Mouse (Mus musculus) adrenal gland, postnatal 14 days (tissue): ENCODE measurements at regions not wholly inside any gene's neighbourhood (a gene's known extent, or its start where the extent isn't known, plus 50 kb on each side); places are given as distances from the start of the nearest gene placed in this dataset.

Experiments used
- DNase-seq: peaks from one replicate; pipeline ENCODE4 v3.0.0; 2021; ENCODE audit warnings: mixed read lengths
- microRNA-seq, 2 experiments: library from miRNA; unstranded; fragments of <30 nt; microRNA quantifications; one replicate each; pipeline ENCODE4 v1.2.0; 2021

DNA sequence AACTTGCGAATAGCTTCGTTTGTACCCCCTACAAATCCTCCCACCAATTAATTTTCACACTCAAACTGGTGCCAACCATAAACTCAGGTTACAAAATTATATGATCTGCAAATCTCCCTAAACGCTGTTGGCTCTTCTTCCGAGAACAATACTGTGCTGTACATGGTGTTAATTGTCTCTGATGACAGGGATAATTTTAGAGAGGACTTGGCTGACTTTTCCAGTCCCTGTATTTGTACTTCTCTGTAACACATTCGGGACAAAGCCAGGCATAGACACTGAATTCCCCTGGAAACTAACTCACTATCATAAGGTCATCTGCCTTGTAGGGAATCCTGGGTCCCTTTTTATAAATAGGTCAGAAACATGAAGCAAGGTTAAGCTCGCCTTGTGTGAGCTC lies 442.4 kb downstream of the Ppargc1a start:
- DNase-seq = no peak

DNA sequence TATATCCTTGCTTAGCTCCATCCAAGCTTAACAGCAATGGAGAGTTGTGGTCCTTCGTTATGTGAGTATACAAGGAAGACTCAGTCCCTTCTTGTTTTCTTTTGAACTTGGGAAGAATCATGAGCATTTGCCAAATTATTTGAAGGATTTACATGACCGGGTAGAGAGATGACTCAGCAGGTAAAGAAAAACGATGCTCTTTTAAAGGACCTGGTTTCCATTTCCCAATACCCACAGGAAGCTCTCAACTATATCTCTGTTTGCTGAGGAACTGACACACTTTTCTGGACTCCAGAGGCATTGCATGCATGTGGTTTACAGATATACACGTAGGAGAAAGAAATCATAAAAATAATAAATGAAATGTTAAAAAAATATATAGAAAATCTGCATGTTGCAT lies 457.5 kb downstream of the Ppargc1a start:
- DNase-seq = no peak

DNA sequence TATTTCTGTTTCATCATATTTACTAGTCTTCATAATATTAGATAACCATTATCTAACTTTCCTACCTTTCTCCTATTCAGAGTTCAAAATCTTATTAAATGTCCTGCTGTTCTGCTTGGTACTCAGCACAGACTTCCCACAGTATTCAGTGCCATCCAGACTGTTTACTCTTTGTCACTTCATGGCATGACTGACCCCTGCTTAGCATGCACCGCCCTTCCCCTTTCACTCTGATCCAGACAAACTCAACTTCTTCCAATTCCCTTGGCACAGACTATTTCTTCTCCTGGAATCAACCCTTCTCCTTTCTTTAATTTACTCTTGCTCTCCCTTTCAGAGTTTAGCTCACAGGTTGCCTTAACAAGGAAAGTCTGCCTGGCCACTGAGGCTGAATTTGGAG lies 458.8 kb downstream of the Ppargc1a start:
- DNase-seq = no peak

DNA sequence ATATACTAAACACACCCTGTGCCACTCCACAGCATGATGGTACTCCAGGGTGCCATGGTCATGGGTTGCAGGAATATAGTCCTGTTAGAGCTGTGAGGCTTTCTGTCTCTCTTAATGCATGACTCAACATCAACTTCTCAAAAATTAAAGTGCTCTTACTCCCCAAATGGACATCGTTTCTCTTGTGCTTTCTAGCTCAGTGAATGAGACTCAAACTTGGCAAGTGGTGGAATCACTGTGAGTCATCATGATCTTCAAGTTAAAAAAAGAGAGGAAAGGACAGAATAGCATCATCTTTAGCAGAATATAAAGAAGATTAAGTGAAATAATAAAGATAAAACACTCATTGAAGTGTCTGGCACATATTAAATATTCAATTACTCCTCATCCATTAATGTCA lies 459.3 kb downstream of the Ppargc1a start:
- DNase-seq = no peak

DNA sequence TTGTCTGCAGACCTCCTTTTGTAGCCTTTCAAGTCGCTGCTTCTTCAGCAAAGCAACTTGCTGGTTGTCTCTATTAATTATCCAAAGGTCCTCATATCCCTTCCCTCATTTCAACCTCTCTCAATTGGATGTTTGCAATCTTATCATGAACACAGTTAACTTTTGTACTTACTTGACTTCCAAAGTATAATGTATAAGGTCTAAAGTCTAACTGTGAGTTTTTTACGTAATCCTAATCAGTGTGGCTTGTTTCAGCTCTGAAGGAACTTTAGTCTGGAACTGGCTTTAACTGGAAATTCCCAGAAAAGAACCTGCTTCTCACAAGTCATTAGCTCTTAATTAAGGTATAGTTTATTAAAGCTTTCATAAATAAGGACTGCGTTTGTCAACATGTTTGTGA lies 467.6 kb downstream of the Ppargc1a start:
- no peak for DNase-seq

DNA sequence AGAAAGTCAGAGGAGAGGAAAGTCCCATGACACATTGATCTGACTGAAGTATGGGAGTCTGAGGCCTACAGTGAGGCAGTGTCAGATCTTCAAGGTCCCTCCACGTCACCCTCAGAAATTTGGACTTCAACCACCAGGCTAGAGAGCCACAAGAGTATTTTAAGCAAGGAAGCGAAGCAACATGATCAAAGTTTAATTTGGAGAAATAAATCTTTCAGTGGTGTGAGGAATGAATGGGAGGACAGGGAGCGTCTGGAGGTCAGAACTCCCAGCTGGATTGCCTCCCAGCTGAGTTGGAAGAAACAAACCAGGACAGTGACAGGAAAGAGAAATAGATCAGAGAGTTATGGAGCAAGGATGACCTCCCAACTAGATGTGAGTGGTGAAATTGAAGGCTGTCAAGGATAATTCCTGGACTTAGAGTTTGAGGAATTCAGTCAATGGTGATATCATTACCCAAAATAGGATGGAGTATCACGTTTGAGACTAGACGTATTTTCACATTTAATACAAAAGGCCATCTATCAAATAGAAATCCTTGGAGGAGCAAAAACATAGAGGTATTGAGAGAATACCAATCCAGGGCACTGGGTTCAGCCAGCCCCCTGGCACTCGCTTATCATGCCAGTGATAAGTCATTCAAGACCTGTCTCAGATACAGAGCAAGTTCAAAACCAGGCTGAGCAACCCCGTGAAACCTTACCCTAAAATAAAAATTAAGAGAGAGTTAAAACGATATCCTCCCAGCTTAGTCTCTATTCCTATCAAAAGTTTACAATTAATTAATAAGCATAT lies 494.7 kb downstream of the Ppargc1a start:
- peak; percentile 32 for DNase-seq

DNA sequence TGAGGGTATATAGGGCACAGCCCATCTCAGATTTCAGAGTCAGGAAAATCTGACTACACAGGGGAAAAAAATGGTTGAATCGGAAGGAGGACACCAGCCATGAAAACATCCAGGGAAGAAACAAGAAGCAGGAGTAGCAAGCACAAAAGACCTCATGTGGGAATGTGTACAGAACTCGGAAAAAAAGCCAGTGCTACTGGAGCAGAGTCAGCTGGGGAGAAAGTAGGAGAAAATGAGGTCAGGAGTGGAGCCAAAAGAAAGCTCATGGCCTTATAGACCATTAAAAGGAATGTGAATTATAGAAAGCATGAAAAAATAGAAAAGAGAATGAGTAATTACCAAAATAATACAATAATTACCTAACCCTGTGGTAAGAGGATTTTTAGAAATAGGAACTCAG lies 495.4 kb downstream of the Ppargc1a start:
- DNase-seq = no peak

DNA sequence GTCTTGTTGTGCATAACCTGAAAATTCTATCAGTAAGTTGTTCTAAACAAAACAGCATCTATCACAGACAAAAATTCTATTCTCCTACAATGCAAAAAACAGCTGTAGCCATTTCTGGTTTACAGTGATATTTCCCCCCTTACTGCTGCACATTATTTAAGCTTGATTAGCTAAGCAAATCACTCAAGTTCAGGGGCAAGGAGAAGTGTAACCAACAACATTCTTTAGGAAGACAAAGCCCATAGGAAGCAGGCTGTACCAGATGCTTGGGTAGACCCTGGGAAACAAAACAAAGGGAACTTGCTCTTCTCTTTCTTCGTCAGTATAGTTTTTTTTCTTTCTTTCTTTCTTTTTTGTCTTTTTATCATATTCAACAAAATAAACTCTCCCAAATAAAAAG lies 497.9 kb downstream of the Ppargc1a start:
- DNase-seq = no peak

DNA sequence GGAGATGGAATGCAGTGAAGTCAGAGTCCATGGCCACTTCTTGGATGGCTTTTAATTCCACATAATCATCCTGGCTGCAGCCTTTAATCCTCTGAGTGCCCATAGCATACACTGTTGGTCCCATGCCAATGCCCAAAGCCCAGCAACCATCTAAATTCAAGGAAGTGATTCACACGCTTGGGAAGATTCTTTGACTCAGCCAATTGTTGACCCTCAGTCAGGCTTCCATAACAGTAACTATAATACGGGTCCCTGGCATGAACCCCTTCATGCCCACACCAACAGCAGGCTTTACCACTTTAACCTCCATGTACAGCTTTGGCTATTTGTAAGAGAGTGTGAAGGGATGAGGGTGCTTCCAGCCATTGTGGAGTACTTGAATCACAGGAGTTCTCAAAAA lies 521.7 kb downstream of the Ppargc1a start:
- DNase-seq = no peak

DNA sequence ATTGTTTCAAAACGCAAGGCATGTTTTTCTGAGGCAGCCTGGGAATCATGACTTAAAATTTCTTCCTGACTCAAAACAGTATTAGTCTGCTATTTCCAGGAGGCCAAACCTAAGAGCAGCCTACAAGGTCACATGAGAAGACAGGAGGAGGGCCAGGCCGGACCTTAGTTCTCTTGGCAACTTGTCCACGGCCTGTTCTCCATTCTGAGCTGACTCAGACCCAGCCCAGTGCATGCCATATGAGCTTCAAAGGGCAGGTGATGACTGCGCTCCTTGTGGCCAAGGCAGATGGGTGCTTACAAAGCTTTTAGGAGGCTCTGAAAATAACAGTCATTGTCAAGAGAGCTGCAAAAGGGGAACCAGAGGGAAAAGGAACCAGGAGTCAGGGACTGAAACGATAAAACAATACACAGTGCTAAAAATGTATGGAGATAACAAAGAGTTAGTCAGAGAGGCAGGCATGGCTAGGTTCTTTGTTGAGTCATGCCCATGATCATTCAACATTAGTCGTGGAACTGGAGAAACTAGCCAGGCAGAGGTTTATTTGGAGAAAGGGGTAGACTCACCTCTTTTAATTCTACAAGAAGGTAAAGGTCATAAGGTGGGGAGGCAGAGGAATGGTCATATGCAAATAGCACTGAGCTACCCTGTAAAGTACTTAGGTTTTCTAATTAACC lies 525.8 kb downstream of the Ppargc1a start:
- DNase-seq = peak; percentile 42

DNA sequence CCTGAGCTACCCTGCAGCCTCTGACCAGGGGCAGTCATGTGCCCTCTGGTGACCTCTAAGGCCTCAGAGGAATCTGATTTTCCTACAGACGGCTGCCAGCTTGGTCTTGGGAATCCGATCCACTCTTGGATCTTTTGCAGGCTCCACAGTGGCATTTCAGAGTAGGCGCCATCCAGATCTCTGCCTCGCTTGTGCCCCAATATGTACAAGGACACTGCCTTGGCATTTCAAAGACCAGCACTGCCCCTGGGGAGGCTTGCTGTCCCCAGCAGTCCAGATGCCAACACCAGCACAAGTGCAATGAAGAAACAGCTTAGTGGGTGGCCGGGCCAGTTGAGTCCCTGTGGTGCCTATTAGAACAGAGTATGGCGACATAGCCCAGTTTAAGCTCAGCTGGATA lies 526.6 kb downstream of the Ppargc1a start:
- DNase-seq = peak; percentile 77

DNA sequence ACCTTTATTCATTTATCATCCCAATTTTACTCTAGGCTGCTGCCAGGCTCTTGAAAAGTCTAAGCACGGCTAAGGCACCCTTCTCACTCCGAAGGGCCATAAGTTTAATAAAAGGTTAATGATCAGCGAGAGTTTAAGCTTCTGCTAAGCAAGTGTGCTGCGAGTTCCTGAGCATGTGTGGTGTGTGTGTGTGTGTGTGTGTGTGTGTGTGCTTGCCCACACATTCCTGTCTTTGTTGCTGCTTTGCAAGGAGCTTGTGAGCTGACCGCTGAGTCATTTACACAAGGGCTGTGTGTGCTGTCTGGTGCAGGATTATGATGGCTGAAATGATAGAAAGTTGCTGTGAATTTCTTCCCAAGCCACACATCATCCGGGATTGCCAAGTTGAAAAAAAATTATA lies 527.1 kb downstream of the Ppargc1a start:
- DNase-seq = no peak

DNA sequence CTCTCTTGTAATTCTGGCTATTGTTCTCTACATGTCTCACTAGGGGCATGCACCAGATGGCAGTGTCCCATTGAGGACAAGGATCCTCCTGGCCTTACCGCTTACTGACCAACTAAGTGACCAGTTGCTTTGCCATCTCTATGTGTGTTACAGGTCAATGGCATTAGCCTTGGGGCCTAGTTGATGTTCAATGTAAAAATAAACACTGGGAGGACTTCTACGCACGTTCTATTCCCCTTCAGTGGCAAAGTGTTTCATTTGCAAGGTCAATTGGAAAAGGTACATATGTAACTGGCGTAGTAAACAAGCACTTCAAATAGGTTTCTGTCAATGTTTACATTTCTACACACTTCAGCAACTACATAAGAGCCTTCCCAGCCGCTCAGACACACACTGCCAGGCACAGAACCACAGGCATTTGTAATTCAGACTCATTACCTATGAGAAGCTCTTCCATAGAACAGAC lies 527.8 kb downstream of the Ppargc1a start:
- DNase-seq = peak; percentile 31

DNA sequence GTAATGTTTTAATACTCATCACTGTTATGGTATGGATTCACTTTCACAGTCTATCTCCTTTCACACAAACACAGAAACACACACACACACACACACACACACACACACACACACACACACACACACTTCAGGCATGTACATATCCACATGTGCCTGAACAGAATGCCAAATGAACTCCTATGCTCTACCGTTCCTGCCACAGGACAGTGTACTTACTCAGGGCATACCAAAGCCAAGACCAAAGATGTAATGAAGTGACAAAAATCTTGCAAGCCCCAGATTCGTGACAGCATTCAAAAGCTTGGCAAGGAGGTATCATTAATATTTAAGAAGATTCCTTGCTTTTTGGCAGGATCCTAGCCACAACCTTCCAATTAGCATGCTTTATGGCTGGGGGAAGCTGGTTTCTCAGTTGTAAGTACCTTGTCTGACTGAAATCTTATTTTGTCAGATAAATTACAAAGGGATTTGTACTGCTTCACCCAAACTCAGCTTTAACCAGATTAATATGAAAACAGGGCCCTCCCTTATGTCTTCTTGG lies 531.0 kb downstream of the Ppargc1a start:
- DNase-seq = no peak

DNA sequence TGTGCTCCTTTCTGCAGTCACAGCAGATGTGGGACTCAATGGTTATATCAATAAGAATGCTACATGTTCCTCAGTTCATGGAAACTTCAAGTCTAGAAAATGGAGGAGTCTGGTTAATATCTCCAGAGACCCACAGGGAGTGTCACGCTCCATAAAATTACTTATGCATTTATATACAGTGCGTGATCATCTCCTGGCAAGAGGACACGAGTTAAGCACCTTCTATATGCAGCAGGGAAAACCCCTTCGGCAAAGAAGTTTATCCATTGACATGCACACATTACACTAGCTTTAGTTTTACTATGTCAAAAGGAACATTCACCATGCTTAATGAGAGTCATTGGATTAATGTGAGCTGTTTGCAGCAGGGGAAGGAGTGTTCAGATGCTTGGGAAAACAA lies 538.6 kb downstream of the Ppargc1a start:
- no peak for DNase-seq

DNA sequence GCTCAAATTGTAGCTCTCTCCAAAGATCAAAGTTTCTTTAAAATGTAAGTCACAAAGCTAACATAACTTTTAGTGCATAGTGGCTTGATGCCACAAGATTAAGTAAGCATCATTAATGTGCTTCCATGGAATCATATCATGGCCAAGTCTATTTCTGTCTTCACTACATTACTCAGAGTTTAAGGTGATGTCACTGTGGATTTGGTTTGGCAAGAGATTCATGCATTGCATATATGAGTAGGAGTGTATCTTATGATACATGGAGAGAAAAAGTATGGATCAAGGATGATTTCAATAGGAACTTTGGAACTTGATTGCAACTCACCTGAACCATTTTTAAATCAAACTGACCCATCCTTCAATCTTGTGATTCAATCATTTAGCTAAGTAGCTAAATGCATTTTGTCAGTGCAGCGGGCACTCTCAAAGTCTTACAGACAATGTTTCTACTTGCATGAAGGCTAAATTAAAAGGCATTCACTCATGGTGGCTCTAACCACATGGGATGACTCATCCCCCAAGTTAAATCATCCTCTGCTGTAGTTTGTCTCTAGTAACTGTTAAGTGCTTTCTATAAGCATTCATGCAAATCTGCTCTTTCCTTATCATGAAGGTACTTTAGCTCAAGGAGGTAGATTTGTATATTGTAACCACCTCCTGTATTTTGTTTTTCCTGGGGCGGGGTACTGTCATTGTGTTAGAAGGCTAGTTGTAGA lies 576.5 kb downstream of the Ppargc1a start:
- no peak for DNase-seq

Small RNA genes in the stretch of these regions (microRNA-seq; reads per million reads assigned to microRNA genes)
- 0 reads per million in 2 experiments for gene Gm44377
